Mouse (Mus musculus): ENCODE results near the gene Psme1. TPM values are rescaled to one million over a fixed set of nuclear protein-coding genes. Genes with fewer than 3 reads are reported as not detected.

Gene Psme1
- total RNA-seq (2014; rRNA removed; ENCODE audit: low replicate concordance) (145 and 181 TPM in 2 replicates), polyA plus RNA-seq (2015; fragmentation: Nextera tagmentation; extraction: Ambion mirVana) (250 and 254 TPM in 2 replicates)

DNA sequence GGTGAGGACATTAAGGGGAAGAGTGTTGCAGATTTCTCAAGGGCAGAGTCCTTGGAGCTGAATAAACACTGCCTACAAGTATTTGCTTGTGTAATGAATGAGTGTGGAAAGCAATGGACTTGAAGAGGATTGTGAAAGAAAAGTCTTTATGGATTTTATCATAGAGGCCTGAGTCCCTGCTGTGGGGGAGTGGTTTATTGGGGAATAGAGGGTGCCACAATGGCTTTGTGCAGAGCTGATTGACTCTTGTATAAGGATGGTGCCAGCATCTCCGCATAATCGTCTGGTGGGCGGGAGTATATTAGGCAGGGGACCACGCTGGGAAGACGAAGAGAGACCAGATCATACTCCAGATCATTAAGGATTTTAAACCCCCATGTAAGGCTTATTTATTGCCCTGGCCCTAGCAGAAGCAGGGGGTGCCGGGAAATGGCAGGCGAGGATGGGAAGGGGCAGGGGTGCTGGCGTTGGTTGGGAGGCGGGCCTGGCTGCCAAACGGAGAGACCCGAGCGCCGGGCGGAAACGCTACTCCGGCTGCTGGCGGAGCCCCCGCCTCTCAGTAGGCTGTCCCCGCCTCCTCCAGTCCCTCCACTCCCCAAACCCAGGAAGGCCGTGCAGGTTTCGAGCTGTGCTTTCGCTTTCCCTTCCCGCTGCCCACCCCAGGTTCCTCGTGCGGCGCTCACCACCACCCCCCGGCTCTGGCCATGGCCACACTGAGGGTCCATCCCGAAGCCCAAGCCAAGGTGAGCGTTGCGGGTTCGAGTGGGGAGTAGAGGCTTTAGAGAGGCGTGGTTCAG, at the start of gene Psme1:
Gene Psme1, plus strand, starts transcription at position 253 of the 797 bp plus-strand sequence.
- under 1% methylated on average over 24 of the region's 32 CpGs for WGBS
- H3K36me3 ChIP-seq (replicated peaks; ENCODE audit: control insufficient read depth, insufficient read depth, low read length): peaks cover 27% of the 10 kb centered on the region
- H3K4me3 ChIP-seq (ENCODE audit: low read depth, low read length): peak within 1 kb of the TSS; percentile 81
- no peak for TF ChIP-seq EP300 (IDR thresholded peaks at IDR 0.05; ENCODE audit: low read depth)
- TF ChIP-seq CTCF (IDR thresholded peaks at IDR 0.05; ENCODE audit: low read depth): no peak
- DNase-seq (ENCODE audit: low spot score): peak; percentile 94
- peak within 1 kb of the TSS; percentile 82 for H3K4me2 ChIP-seq (ENCODE audit: low read depth, low read length)
- peak; percentile 74 for ATAC-seq (ENCODE audit: insufficient read depth, low read depth)
- H3K27me3 ChIP-seq (ENCODE audit: control insufficient read depth, insufficient read depth, low read length): no peaks in the 10 kb centered on the region
- H3K9ac ChIP-seq (replicated peaks; ENCODE audit: low read depth, low read length): peak within 1 kb of the TSS; percentile 81
- H3K9me3 ChIP-seq (replicated peaks; ENCODE audit: control insufficient read depth, low read length): no peaks in the 10 kb centered on the region
- peak within 1 kb of the TSS; percentile 90 for H3K27ac ChIP-seq (ENCODE audit: low read depth)
- H3K4me1 ChIP-seq (ENCODE audit: control insufficient read depth, insufficient read depth): peaks cover 20% of the 10 kb centered on the region; the same call in 1 of the 2 replicates

DNA sequence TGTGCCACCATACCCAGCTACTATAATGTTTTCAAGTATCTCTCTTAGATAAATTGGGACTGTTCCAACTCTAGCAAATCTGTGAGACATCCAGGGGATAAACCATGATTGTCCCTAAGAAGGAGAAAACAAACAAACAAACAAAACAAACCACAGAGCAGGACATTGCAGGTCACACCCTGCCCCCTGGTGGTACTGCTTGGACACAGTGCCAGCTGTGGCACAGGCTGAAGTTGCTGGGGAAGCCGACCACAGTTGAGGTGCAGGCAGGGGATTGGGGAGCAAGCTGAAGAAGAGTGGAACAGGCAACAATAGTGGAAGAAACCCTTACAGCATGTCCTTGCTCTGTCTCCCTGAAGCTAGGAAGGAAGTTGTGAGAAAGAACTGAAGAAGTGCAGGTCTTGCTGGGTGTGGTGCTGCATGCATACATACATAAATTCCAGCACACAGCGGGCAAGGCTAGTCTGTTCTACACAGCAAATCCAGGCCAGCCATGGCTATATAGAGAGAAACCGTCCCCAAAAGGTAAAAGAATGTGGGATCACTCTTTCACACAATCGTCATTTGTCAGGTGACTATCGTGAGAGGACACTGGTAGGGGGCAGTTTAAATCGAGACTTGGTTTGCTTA, 41.7 kb upstream of the Psme1 start:
- WGBS: 41% methylated on average over 6 of the region's 6 CpGs
- Histone ChIP-seq H3K4me1 (ENCODE audit: control insufficient read depth, insufficient read depth) (peaks cover 8% of the 10 kb centered on the region), H3K36me3 (replicated peaks; ENCODE audit: control insufficient read depth, insufficient read depth, low read length) (no peaks in the 10 kb centered on the region), H3K27ac (ENCODE audit: low read depth) (no peak overlapping the region), H3K9me3 (replicated peaks; ENCODE audit: control insufficient read depth, low read length) (no peaks in the 10 kb centered on the region), H3K27me3 (ENCODE audit: control insufficient read depth, insufficient read depth, low read length) (no peaks in the 10 kb centered on the region), H3K9ac (replicated peaks; ENCODE audit: low read depth, low read length) (no peak overlapping the region), H3K4me3 (ENCODE audit: low read depth, low read length) (no peak overlapping the region), H3K4me2 (ENCODE audit: low read depth, low read length) (no peak overlapping the region)
- TF ChIP-seq EP300 (IDR thresholded peaks at IDR 0.05; ENCODE audit: low read depth) (no peak), CTCF (IDR thresholded peaks at IDR 0.05; ENCODE audit: low read depth) (peak; percentile 83)
- ATAC-seq (ENCODE audit: insufficient read depth, low read depth): no peak
- DNase-seq (ENCODE audit: low spot score): no peak

DNA sequence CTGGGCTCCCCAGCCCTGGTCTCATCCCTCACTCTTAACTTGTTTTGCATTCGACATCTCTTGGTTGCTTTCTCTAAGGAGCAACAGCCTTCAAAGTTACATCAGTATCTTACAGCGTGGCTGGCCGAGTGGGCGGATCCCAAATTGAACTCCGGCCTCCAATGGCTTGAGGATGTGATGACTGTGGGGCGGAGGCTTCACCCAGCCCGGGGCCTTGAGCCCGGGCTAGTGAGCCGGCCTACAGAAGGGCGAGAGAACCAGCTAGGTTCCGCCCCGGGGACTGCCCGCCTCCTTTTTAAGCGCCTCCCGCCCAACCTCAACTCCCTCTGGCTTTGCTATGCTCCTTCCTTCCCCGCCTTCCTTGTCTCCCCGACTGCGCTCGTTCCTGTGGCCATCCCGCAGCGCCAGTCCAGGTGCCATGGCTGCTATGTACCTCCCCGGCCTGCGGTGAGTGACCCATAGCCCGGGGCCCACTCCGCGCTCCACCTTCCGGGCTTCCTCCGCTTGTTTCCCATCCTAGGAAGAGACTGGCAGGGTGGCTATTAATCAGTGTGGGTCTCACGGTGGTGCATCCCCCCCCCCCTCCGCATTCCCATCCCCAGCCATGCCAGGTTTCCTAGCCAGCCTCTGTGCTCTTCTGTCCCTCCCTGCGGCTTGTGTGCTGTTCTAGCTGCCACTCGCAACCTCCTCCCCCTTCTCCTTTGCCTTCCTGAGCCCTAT, 37.7 kb upstream of the Psme1 start, which contains the start of gene Pck2:
Gene Pck2, plus strand, starts transcription at position 200 of the 720 bp plus-strand sequence.
- Histone ChIP-seq H3K27ac (ENCODE audit: low read depth) (peak within 1 kb of the TSS; percentile 87), H3K4me3 (ENCODE audit: low read depth, low read length) (peak within 1 kb of the TSS; percentile 73), H3K9me3 (replicated peaks; ENCODE audit: control insufficient read depth, low read length) (no peaks in the 10 kb centered on the region), H3K4me2 (ENCODE audit: low read depth, low read length) (peak within 1 kb of the TSS; percentile 83), H3K36me3 (replicated peaks; ENCODE audit: control insufficient read depth, insufficient read depth, low read length) (peaks cover 20% of the 10 kb centered on the region), H3K27me3 (ENCODE audit: control insufficient read depth, insufficient read depth, low read length) (no peaks in the 10 kb centered on the region), H3K4me1 (ENCODE audit: control insufficient read depth, insufficient read depth) (peaks cover 13% of the 10 kb centered on the region), H3K9ac (replicated peaks; ENCODE audit: low read depth, low read length) (peak within 1 kb of the TSS; percentile 77)
- no peak for TF ChIP-seq EP300 (IDR thresholded peaks at IDR 0.05; ENCODE audit: low read depth)
- ATAC-seq (ENCODE audit: insufficient read depth, low read depth) (peak; percentile 90), DNase-seq (ENCODE audit: low spot score) (peak; percentile 94)
- WGBS: under 1% methylated on average over 32 of the region's 32 CpGs

DNA sequence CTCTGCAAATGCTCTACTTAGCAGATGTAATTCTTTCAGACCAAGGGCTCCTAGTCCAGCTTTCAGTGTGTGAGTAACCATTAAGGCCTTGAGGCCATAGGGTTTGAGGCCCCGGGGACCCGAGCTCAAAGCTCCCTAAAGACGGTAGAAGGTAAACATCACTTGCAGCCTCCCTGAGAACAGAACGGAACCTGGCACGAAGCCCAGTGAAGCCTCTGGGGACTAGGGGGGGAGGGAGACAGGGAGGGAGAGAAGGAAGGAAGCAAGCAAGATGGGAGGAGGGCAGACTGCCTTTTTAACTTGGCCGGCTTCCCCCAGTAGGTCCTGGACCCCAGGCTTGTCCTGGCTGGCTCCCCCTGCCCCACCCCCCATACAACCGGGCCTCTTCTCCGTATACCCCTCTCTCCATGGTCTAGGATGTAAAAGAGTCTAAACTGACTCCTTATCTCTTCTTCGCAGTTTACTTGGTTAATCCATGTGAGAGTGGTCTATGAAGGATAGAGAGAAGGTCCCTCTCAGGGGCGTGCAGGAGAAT, 37.1 kb upstream of the Psme1 start:
- H3K9me3 ChIP-seq (replicated peaks; ENCODE audit: control insufficient read depth, low read length): no peaks in the 10 kb centered on the region
- TF ChIP-seq CTCF (IDR thresholded peaks at IDR 0.05; ENCODE audit: low read depth) (no peak), EP300 (IDR thresholded peaks at IDR 0.05; ENCODE audit: low read depth) (0 out of 2 replicates have a peak, but pooled peaks have one; percentile 29)
- peaks cover 26% of the 10 kb centered on the region for H3K36me3 ChIP-seq (replicated peaks; ENCODE audit: control insufficient read depth, insufficient read depth, low read length)
- H3K4me2 ChIP-seq (ENCODE audit: low read depth, low read length): peak overlapping the region; percentile 83
- H3K4me3 ChIP-seq (ENCODE audit: low read depth, low read length): peak overlapping the region; percentile 73
- 6% methylated on average over 10 of the region's 10 CpGs for WGBS
- peak overlapping the region; percentile 87 for H3K27ac ChIP-seq (ENCODE audit: low read depth)
- no peaks in the 10 kb centered on the region for H3K27me3 ChIP-seq (ENCODE audit: control insufficient read depth, insufficient read depth, low read length)
- H3K4me1 ChIP-seq (ENCODE audit: control insufficient read depth, insufficient read depth): peaks cover 13% of the 10 kb centered on the region
- ATAC-seq (ENCODE audit: insufficient read depth, low read depth) (peak; percentile 45), DNase-seq (ENCODE audit: low spot score) (peak; percentile 67)
- peak overlapping the region; percentile 77 for H3K9ac ChIP-seq (replicated peaks; ENCODE audit: low read depth, low read length)

DNA sequence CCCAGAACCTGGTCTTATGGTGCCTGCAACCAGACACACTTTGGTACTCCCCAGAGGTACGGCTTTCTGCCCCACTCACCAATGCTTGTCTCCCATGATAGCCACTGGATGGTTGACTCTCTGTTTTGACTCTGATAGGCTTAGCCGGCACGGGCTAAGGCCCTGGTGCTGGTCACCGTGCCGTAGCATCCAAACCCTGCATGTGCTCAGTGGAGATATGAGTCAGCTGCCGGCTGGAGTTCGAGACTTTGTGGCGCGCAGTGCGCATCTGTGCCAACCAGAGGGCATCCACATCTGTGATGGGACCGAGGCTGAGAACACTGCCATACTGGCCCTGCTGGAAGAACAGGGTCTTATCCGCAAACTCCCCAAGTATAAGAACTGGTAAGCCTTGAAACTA, 35.7 kb upstream of the Psme1 start:
- H3K4me1 ChIP-seq (ENCODE audit: control insufficient read depth, insufficient read depth): peaks cover 13% of the 10 kb centered on the region

More for the DNA sequence above, 35.7 kb upstream of the Psme1 start:
- DNase-seq (ENCODE audit: low spot score) (no peak), ATAC-seq (ENCODE audit: insufficient read depth, low read depth) (no peak)
- Histone ChIP-seq H3K27ac (ENCODE audit: low read depth) (no peak overlapping the region), H3K27me3 (ENCODE audit: control insufficient read depth, insufficient read depth, low read length) (no peaks in the 10 kb centered on the region), H3K9me3 (replicated peaks; ENCODE audit: control insufficient read depth, low read length) (no peaks in the 10 kb centered on the region), H3K4me3 (ENCODE audit: low read depth, low read length) (no peak overlapping the region), H3K4me2 (ENCODE audit: low read depth, low read length) (no peak overlapping the region), H3K9ac (replicated peaks; ENCODE audit: low read depth, low read length) (no peak overlapping the region), H3K36me3 (replicated peaks; ENCODE audit: control insufficient read depth, insufficient read depth, low read length) (peaks cover 40% of the 10 kb centered on the region)
- WGBS: 93% methylated on average over 12 of the region's 12 CpGs
- TF ChIP-seq CTCF (IDR thresholded peaks at IDR 0.05; ENCODE audit: low read depth) (no peak), EP300 (IDR thresholded peaks at IDR 0.05; ENCODE audit: low read depth) (no peak)
